Mouse (Mus musculus) testis, postnatal 14 days (tissue): ENCODE data around the gene Olfr881.

Experiments
- DNase-seq: peaks from one replicate; pipeline ENCODE4 v3.0.0; 2021; ENCODE audit warnings: low spot score

The Olfr881 gene

DNA sequence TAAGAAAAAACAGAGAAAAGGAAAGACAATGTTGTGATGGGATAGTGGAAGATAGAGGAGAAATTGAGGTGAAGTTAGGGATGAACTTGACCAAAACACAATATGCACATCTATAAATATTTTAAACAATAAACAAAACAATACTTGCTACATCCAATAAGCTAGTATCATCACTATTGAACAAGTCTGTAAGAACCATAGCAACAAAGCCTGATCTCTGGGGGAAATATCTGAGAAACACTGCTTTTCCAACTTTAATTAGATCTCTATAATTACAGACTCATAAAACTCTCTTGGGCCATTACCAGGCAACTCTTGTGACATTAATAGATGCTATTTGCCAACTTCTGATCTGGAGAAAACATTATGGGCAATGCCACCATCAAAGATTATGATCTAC lies at the start of gene Olfr881:
Gene Olfr881, plus strand, starts transcription at position 301 of the 400 bp plus-strand sequence.
- DNase-seq: no peak

- no peak for DNase-seq
These were observed 7.1 kb downstream of the Olfr881 start for GRCm38 (mm10) chr9:37998581-37999204.

DNA sequence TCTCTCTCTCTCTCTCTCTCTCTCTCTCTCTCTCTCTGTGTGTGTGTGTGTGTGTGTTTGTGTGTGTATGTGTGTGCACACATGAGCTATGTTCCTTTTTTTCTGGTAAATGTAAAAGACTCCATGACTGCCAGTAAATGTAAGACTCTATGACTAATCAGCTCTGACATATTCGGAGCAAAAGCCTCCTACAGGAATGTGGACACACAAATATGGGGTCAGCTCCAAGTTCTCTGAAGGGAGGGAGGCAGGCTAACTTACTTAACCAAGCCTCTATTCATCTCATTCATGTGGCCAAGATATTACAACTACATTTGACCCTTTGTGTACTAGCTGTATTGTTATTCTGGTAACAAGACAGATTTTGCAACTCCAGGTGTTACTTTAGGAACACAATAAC lies 8.4 kb downstream of the Olfr881 start:
- no peak for DNase-seq

- no peak for DNase-seq
These were observed 33.9 kb downstream of the Olfr881 start, which contains the start of gene Olfr883 for GRCm38 (mm10) chr9:38025508-38025907. TSS of gene Olfr883 (plus strand) at chr9:38025808.
